Mouse (Mus musculus) myocyte (in vitro differentiated cells): ENCODE results near the gene Hnrnph1.

Source experiments
- CEBPB ChIP-seq: IDR thresholded peaks from 2 replicates; pipeline ENCODE4 v1.6.1; 2011; ENCODE audit warnings: mild to moderate bottlenecking, moderate library complexity; ENCODE audit not compliant: poor library complexity, insufficient read depth, severe bottlenecking
- POLR2A ChIP-seq: IDR thresholded peaks from one replicate; pipeline ENCODE4 v1.6.1; 2011; ENCODE audit warnings: low read depth, mild to moderate bottlenecking, control low read depth, moderate library complexity; ENCODE audit not compliant: insufficient read length
- TCF12 ChIP-seq: IDR thresholded peaks from one replicate; pipeline ENCODE4 v1.6.1; 2011; ENCODE audit warnings: mild to moderate bottlenecking, control low read depth; ENCODE audit not compliant: poor library complexity, insufficient read depth, severe bottlenecking

GRCm38 (mm10) chr11:50373621-50374020 lies 3.2 kb upstream of the Hnrnph1 start:
- no peak for TF ChIP-seq POLR2A
- TF ChIP-seq CEBPB = no peak
- TF ChIP-seq TCF12 = no peak
